8 mouse cellular contexts compared by ENCODE assay signal in the genomic region with DNA sequence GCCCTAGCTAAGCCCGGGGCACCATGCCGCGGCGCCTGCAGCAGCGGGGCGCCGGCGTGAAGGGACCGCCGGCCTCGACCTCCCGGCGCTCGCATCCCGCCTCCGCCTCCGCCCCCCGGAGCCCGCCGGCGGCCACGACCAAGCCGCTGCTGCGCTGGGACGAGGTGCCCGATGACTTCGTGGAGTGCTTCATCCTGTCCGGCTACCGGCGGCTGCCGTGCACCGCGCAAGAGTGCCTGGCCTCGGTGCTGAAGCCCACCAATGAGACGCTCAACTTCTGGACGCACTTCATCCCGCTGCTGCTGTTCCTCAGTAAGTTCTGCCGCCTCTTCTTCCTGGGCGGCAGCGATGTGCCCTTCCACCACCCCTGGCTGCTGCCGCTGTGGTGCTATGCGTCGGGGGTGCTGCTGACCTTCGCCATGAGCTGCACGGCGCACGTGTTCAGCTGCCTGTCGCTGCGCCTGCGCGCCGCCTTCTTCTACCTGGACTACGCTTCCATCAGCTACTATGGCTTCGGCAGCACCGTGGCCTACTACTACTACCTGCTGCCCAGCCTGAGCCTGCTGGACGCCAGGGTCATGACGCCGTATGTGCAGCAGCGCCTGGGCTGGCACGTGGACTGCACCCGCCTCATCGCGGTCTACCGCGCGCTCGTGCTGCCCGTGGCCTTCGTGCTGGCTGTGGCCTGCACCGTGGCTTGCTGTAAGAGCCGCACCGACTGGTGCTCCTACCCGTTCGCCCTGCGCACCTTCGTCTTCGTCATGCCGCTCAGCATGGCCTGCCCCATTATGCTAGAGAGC. TPM values are rescaled to one million over a fixed set of nuclear protein-coding genes. Genes with fewer than 3 reads are reported as not detected.
DNase-seq lines count a peak whose midpoint lies in the region; ATAC-seq and TF ChIP-seq lines count a peak whose summit lies in the region.

No protein-coding gene starts in this region.

- TF ChIP-seq POLR2A in bone marrow macrophage, adult 2 months (IDR thresholded peaks at IDR 0.05; ENCODE audit: borderline replicate concordance, low read depth, low read length), result no peak
- no peak for TF ChIP-seq POLR2A in small intestine, adult 2 months (IDR thresholded peaks at IDR 0.05; ENCODE audit: low read depth, low read length)

- TF ChIP-seq CTCF in bone marrow macrophage, adult 2 months (IDR thresholded peaks at IDR 0.05; ENCODE audit: low read depth, low read length), result no peak
- no peak for TF ChIP-seq CTCF in small intestine, adult 2 months (IDR thresholded peaks at IDR 0.05; ENCODE audit: extremely low read depth, insufficient read length, insufficient replicate concordance, low read depth, low read length)

- H3K27ac ChIP-seq in ES-E14 (ENCODE audit: insufficient read depth, low read depth, low read length, poor library complexity, severe bottlenecking), result no peak overlapping the region
- H3K27ac ChIP-seq in bone marrow macrophage, adult 2 months (ENCODE audit: insufficient read depth, low read depth, low read length), result no peak overlapping the region
- H3K27ac ChIP-seq in liver, embryonic 15.5 days (replicated peaks), result peak overlapping the region; percentile 78
- no peak overlapping the region for H3K27ac ChIP-seq in small intestine, adult 2 months (ENCODE audit: insufficient read depth, low read depth, low read length)

- H3K4me2 ChIP-seq in liver, embryonic 15.5 days, result peak overlapping the region; percentile 92

- peak overlapping the region; percentile 58 for H3K9ac ChIP-seq in ES-E14 (ENCODE audit: insufficient read depth, low read depth, low read length, poor library complexity, severe bottlenecking)
- H3K9ac ChIP-seq in liver, embryonic 15.5 days, result peak overlapping the region; percentile 63

- no peaks in the 10 kb centered on the region for H3K9me3 ChIP-seq in ES-E14 (ENCODE audit: control insufficient read depth, insufficient read depth, low read depth, low read length)
- no peaks in the 10 kb centered on the region for H3K9me3 ChIP-seq in liver, embryonic 15.5 days (replicated peaks)

- WGBS in liver, embryonic 15.5 days (ENCODE audit: insufficient replicate concordance), result 13% methylated on average over 78 of the region's 78 CpGs
- 16% methylated on average over 78 of the region's 78 CpGs for WGBS in small intestine, adult 2 months

- H3K36me3 ChIP-seq in ES-E14 (ENCODE audit: control insufficient read depth, insufficient read depth, low read length, poor library complexity, severe bottlenecking), result no peaks in the 10 kb centered on the region
- no peaks in the 10 kb centered on the region for H3K36me3 ChIP-seq in liver, embryonic 15.5 days (replicated peaks)
- H3K36me3 ChIP-seq in small intestine, adult 2 months (ENCODE audit: control insufficient read depth, insufficient read depth, low read length), result no peaks in the 10 kb centered on the region

- in situ Hi-C loops in ES-E14 (cut with MboI; ENCODE audit: low sequenced_read_pairs in 2 of 2, unreplicated experiment in 2 of 2), result no loop called here

- H3K27me3 ChIP-seq in liver, embryonic 15.5 days, result peaks cover 76% of the 10 kb centered on the region
- peaks cover 37% of the 10 kb centered on the region for H3K27me3 ChIP-seq in small intestine, adult 2 months (ENCODE audit: control insufficient read depth, insufficient read depth, low read length)

- peak overlapping the region; percentile 58 to 77; a peak in 3 of 4 replicates for H3K4me3 ChIP-seq in ES-E14 (ENCODE audit: insufficient read depth in 1 of 2, low read depth in 1 of 2, low read length in 2 of 2, poor library complexity in 1 of 2, severe bottlenecking in 1 of 2)
- H3K4me3 ChIP-seq in bone marrow macrophage, adult 2 months (ENCODE audit: insufficient read depth, low read length), result peak overlapping the region; percentile 46
- peak overlapping the region; percentile 72 for H3K4me3 ChIP-seq in liver, embryonic 15.5 days (replicated peaks)
- peak overlapping the region; percentile 55 for H3K4me3 ChIP-seq in small intestine, adult 2 months (ENCODE audit: low read depth, low read length)

- peak; percentile 23 for ATAC-seq in erythroblast, adult 5-6 weeks (replicated peaks; ENCODE audit: low FRiP score, poor library complexity, severe bottlenecking)
- peak; percentile 9; the same call in 1 of the 2 replicates for ATAC-seq in liver, embryonic 15.5 days (ENCODE audit: insufficient read depth)

- DNase-seq in ES-E14 (ENCODE audit: low read depth, low spot score), result no peak
- DNase-seq in heart, postnatal 4 days, result peak; percentile 49
- peak; percentile 43 to 70 for DNase-seq in layer of hippocampus, adult 18-20 months (ENCODE audit: low spot score in 2 of 2)
- no peak for DNase-seq in gastrocnemius, adult 8-10 months (ENCODE audit: low spot score in 2 of 2)

- peaks cover 0 to 5% of the 10 kb centered on the region in 2 experiments; a peak in 1 of 4 replicates for H3K4me1 ChIP-seq in ES-E14 (ENCODE audit: control insufficient read depth in 2 of 2, insufficient read depth in 2 of 2, low read length in 2 of 2, poor library complexity in 1 of 2)
- H3K4me1 ChIP-seq in bone marrow macrophage, adult 2 months (ENCODE audit: control insufficient read depth, insufficient read depth, low read length), result no peaks in the 10 kb centered on the region
- peaks cover 64% of the 10 kb centered on the region for H3K4me1 ChIP-seq in liver, embryonic 15.5 days (replicated peaks)
- peaks cover 12% of the 10 kb centered on the region for H3K4me1 ChIP-seq in small intestine, adult 2 months (ENCODE audit: control insufficient read depth, insufficient read depth, insufficient read length, low read length)

TF ChIP-seq in ES-E14, 5 proteins besides CTCF, POLR2A, EP300 and RAD21:
- TF ChIP-seq ZC3H11A (IDR thresholded peaks at IDR 0.05; ENCODE audit: borderline replicate concordance, low read depth, low read length) (no peak), CHD2 (IDR thresholded peaks at IDR 0.05; ENCODE audit: low read depth, low read length) (no peak), HCFC1 (IDR thresholded peaks at IDR 0.05; ENCODE audit: borderline replicate concordance, insufficient read depth, low read length) (0 out of 2 replicates have a peak, but pooled peaks have one; percentile 41), ZNF384 (IDR thresholded peaks at IDR 0.05; ENCODE audit: low read depth, low read length) (no peak)

RNA-seq across cellular contexts. Expression of a gene that starts 0.7 kb away (rescaled TPM):
- total RNA-seq in ES-E14 (2012; rRNA removed), result 0.58 TPM in 2 replicates
- not detected in 2 replicates for polyA plus RNA-seq in bone marrow macrophage, adult 2 months (2012; ENCODE audit: insufficient read depth, insufficient read length, missing spikeins)
- total RNA-seq in erythroblast, adult 5-6 weeks (2015; ENCODE audit: low replicate concordance), result 89.2 and 103 TPM in 2 replicates
- 114 and 145 TPM in 2 replicates for total RNA-seq in erythroblast, adult 5-6 weeks (2017; ENCODE audit: low replicate concordance)
- total RNA-seq in heart, postnatal 4 days (2021), result 10 to 100 TPM; 35.1 to 37.6 TPM
- total RNA-seq in layer of hippocampus, adult 18-20 months (2021), result 10 to 100 TPM; 40.4 to 41.6 TPM
- polyA plus RNA-seq in liver, embryonic 15.5 days (2015; fragmentation: Nextera tagmentation; extraction: Ambion mirVana), result 13.3 and 14.9 TPM in 2 replicates
- 0.44 and 1.5 TPM in 2 replicates for polyA plus RNA-seq in small intestine, adult 2 months (2012; rRNA removed)
- 1 to 10 TPM; 1.9 to 3.7 (median 2.3) TPM for total RNA-seq in gastrocnemius, adult 8-10 months (2022)

RNA-seq across cellular contexts. Expression of a gene that starts 48.3 kb away (rescaled TPM):
- total RNA-seq in ES-E14 (2012; rRNA removed), result 88.7 and 95.3 TPM in 2 replicates
- 51.8 and 58.0 TPM in 2 replicates for polyA plus RNA-seq in bone marrow macrophage, adult 2 months (2012; ENCODE audit: insufficient read depth, insufficient read length, missing spikeins)
- 46.0 and 63.0 TPM in 2 replicates for total RNA-seq in erythroblast, adult 5-6 weeks (2015; ENCODE audit: low replicate concordance)
- total RNA-seq in erythroblast, adult 5-6 weeks (2017; ENCODE audit: low replicate concordance), result 50.9 and 52.0 TPM in 2 replicates
- total RNA-seq in heart, postnatal 4 days (2021), result 10 to 100 TPM; 56.5 to 57.9 TPM
- total RNA-seq in layer of hippocampus, adult 18-20 months (2021), result 10 to 100 TPM; 64.0 to 64.6 TPM
- 43.5 and 52.1 TPM in 2 replicates for polyA plus RNA-seq in liver, embryonic 15.5 days (2015; fragmentation: Nextera tagmentation; extraction: Ambion mirVana)
- 0.42 and 0.67 TPM in 2 replicates for polyA plus RNA-seq in small intestine, adult 2 months (2012; rRNA removed)
- 10 to 100 TPM; 20.8 to 27.5 (median 25.5) TPM for total RNA-seq in gastrocnemius, adult 8-10 months (2022)

Comparison
In these comparisons a context has a peak if more than half of its experiments do, and no peak if none do; other contexts are left out.
1. DNase-seq: peak in heart, postnatal 4 days (single experiment) and layer of hippocampus, adult 18-20 months (2 of 2); none in ES-E14 (single experiment) and gastrocnemius, adult 8-10 months (0 of 2).
2. RNA of a gene that starts 0.7 kb away (total RNA-seq): 89.2 to 145 TPM in erythroblast, adult 5-6 weeks, 40.4 to 41.6 TPM in layer of hippocampus, adult 18-20 months and 35.1 to 37.6 TPM in heart, postnatal 4 days; 1.9 to 3.7 TPM in gastrocnemius, adult 8-10 months and 0.58 TPM in ES-E14; every median in the first group is over 4 times any median in the second.
3. Peak in every context shown above with its lines, with median percentiles within 50 percentile points of each other: H3K4me3 ChIP-seq.